Mouse (Mus musculus) testis, adult 2 months (tissue): ENCODE measurements around the gene Brd3. TPM values are rescaled to one million over a fixed set of nuclear protein-coding genes. Genes with fewer than 3 reads are reported as not detected.

Experiments used
- H3K27ac ChIP-seq: fragments of 200-500 bp; 2 replicates; pipeline ENCODE4 v1.5.1; 2012; ENCODE audit warnings: low read depth, low read length; ENCODE audit not compliant: control insufficient read depth, insufficient read depth
- H3K27me3 ChIP-seq: fragments of 200-500 bp; 2 replicates; pipeline ENCODE4 v1.6.1; 2012; ENCODE audit warnings: mild to moderate bottlenecking, low read length, moderate library complexity; ENCODE audit not compliant: control insufficient read depth, insufficient read depth
- H3K36me3 ChIP-seq: fragments of 200-500 bp; 2 replicates; pipeline ENCODE4 v1.6.1; 2012; ENCODE audit warnings: mild to moderate bottlenecking, low read length; ENCODE audit not compliant: control insufficient read depth, insufficient read depth
- H3K4me1 ChIP-seq: fragments of 200-500 bp; 2 replicates; pipeline ENCODE4 v1.6.1; 2012; ENCODE audit warnings: low read length; ENCODE audit not compliant: control insufficient read depth, insufficient read depth
- H3K4me3 ChIP-seq: fragments of 200-500 bp; 2 replicates; pipeline ENCODE4 v1.5.1; 2012; ENCODE audit warnings: low read depth, mild to moderate bottlenecking, low read length, moderate library complexity, mixed read lengths; ENCODE audit not compliant: control insufficient read depth
- CTCF ChIP-seq: fragments of 200-500 bp; IDR thresholded peaks from 2 replicates; pipeline ENCODE4 v1.5.1; 2012; ENCODE audit warnings: low read depth, mild to moderate bottlenecking, inconsistent platforms, low read length, moderate library complexity; ENCODE audit not compliant: control insufficient read depth, insufficient read depth, insufficient replicate concordance
- POLR2A ChIP-seq: fragments of 200-500 bp; IDR thresholded peaks from 2 replicates; pipeline ENCODE4 v1.6.1; 2012; ENCODE audit warnings: low read depth, mild to moderate bottlenecking, inconsistent platforms, low read length, moderate library complexity; ENCODE audit not compliant: control insufficient read depth
- polyA plus RNA-seq: library from polyadenylated mRNA; depleted of rRNA; stranded (reverse); fragments of >200 nt; gene quantifications from 2 replicates; pipeline ENCODE4 v1.2.3, GENCODE M21; 2012

Gene Brd3
- polyA plus RNA-seq, 1 experiment: 109 TPM

DNA sequence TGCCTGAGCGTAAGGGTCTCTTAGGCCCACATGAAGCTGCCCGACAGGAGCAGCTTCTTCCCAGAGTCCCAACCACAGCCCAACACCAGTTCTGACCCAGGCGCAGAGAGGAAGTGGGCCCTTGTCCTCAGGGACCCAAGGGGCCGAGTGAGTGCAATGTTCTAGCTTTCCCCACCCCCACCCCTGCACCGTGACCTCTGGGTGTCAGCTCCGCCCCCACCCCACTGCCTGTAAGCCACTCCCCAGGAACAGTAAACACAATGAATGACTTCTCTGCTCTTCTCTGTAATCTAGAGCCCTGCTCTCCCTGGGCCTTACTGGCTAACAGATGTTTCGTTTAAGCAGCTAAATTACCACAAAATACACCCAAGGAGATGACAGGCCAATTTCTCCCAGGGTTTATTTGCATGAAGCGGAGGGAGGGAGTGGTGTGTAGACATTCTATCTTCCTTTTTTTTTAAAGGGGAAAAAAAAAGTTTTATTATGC is 95.7 kb downstream of the Brd3 start:
- H3K27me3 ChIP-seq: no peaks in the 10 kb centered on the region
- no peak overlapping the region for H3K27ac ChIP-seq
- no peak overlapping the region for H3K4me3 ChIP-seq
- no peaks in the 10 kb centered on the region for H3K36me3 ChIP-seq
- TF ChIP-seq POLR2A: no peak
- no peak for TF ChIP-seq CTCF
- H3K4me1 ChIP-seq: peaks cover 10% of the 10 kb centered on the region

DNA sequence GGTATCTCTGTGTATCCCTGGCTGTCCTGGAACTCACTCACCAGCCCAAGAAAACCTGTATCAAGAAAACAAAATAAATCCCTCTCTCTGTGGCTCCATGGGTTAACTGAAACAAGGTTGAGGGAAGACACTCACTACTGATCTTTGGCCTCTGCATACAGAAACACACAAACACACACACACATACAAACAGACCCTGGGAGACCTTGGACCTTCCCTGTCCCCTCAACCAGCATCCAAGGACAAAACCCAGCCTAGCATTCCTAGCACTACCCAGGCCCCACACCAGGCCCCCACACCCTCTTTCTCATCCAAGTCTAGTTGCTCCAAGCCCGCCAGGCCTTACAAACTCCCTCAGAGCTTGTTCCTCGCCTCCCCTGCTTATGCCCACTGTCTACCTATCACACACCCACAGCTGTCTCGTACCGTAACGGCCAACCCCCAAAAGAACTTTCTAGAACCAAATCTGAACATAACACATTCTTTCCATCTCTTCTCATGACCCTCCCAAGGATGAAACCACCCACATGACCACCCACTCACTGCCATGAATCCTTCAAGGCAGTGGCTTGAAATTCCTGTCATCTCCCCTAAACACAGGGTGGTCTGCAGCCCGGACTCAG is 96.8 kb downstream of the Brd3 start:
- TF ChIP-seq POLR2A (no peak), CTCF (no peak)
- Histone ChIP-seq H3K4me1 (peaks cover 10% of the 10 kb centered on the region), H3K27ac (no peak overlapping the region)

DNA sequence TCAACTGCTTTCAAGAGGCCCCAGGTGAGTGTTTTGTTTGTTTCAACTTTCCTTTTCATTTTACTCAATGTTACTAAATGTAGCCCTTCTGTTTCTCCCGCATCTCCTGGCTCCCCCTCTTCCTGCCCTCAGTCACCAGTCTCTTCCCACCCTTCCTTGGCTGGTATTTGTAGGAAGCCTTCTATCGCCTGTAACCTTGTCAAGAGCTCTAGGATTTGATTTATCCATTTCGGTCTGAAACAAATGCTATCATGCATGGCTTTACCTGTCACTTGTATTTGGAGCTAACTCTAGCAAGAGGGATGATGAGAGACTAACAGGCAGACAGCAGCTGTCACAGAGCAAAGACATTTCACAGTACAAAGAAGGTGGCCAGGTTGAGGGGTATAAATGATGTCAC is 99.3 kb downstream of the Brd3 start:
- Histone ChIP-seq H3K27me3 (no peaks in the 10 kb centered on the region), H3K36me3 (no peaks in the 10 kb centered on the region), H3K27ac (no peak overlapping the region), H3K4me3 (no peak overlapping the region), H3K4me1 (peaks cover 13% of the 10 kb centered on the region)
- TF ChIP-seq POLR2A: no peak
- TF ChIP-seq CTCF: no peak

More for the DNA sequence above, 96.8 kb downstream of the Brd3 start:
- Histone ChIP-seq H3K4me3 (no peak overlapping the region), H3K36me3 (no peaks in the 10 kb centered on the region), H3K27me3 (no peaks in the 10 kb centered on the region)

DNA sequence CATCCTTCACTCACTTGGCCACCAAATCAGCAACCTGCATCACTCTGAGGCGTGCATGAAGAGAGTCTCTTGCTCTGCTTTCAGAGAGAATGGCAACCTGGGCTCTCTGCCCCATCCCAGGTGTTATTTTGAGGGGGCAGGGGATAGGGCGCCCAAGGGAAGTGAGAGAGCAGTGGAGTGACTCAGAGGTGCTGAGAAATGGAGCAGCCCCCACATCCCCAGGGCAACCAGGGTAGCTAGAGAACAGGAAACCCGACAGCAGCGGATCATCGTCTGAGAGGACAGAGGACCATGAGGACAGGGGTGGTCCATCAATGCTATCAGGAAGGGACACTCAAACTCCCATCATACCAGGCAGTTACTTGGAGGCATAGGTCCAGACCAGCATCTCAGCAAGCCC is 100.5 kb downstream of the Brd3 start:
- no peaks in the 10 kb centered on the region for H3K36me3 ChIP-seq
- no peak for TF ChIP-seq CTCF
- TF ChIP-seq POLR2A: no peak
- no peak overlapping the region for H3K27ac ChIP-seq
- peaks cover 13% of the 10 kb centered on the region for H3K4me1 ChIP-seq
- no peak overlapping the region for H3K4me3 ChIP-seq
- H3K27me3 ChIP-seq: no peaks in the 10 kb centered on the region

DNA sequence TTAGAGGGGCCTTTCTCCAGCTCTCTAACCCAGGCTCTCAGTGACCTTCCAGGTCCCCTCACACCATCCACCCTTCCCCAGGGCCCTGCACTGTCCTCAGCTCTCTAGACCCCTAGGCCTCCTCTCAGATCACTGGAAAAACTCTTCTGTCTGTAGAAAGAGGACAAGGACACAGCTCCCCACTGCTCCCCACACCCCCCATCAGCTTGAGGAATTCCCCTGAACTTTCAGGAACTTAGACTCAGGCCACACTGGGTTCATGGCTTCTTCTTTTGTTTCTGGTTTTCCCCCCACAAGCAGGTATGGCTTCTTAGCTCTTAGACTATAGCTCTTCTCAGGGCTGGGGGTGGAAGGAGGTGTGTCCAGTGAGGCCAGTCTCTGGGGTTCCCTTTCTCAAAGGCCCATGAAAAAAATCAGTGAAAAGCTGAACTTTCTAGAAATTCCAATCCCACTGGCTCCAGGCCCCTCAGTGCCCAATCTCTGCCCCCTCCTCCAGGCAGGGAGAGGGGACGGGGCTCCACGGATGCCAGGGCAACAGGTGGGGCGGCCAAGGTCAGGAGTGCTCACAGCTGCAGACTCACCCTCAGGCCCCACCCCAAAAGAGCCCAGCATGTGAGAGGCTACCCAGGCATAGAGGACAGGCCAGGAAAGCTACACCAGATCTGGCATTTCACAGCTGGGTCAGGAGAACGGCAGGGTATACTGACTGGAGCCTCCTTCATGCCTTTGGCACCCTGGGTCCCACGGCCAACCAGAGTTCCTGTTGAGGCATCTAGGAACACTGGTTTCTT is 102.2 kb downstream of the Brd3 start:
- Histone ChIP-seq H3K27me3 (no peaks in the 10 kb centered on the region), H3K27ac (no peak overlapping the region), H3K36me3 (no peaks in the 10 kb centered on the region), H3K4me3 (no peak overlapping the region), H3K4me1 (peaks cover 9% of the 10 kb centered on the region)
- TF ChIP-seq CTCF (no peak), POLR2A (no peak)

DNA sequence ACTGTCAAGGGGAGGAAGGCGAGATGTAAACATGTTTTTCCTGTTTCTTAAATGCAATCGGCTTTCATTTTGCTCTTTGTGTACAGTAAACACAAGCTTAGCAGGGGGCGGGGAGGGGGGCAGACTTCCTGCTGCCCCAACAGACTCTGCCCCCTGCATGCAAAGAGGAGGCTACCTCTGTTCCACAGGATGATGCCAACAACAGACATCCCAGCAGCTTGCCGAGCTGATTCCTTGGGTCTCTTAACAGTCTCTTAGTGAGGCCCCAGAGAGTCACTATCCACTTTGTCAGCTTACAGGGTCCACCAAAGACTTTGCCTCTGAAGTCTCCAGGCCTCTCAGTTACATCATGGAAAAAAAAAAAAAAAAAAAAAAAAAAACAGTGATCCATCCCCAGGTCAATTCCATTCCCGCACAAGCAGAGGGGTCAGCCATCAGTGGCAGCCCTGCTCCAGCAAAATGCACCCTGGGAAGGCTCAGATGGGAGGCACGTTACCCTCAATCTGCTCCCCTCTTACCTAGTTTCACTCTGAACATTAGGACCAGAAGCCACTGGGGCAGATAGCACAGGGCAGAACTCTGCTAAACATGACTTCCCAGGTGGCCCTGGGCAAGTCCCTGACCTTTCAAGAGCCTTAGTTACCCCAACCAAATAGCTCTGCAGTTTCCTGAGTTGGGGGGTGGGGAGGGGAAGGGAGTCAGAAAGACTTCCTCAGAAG is 102.9 kb downstream of the Brd3 start:
- peaks cover 9% of the 10 kb centered on the region for H3K4me1 ChIP-seq
- H3K27ac ChIP-seq: no peak overlapping the region

DNA sequence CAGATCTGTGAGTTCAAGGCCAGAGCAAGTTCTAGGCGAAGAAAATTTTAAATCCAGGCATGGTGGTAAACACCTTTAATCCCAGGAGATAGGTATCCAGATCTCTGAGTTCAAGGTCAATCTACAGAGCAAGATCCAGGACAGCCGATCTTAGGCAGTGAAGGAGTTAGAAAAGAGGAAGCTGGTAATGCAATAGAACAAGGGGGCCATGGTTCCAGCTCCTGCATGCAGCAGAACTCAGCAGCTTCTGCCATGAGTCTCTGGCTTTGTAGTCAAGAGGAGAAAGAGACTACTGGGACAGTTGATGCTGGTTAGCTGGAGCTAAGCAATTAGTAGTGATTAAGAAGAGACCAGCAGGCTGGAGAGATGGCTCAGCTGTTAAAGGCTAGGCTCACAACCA is 105.9 kb downstream of the Brd3 start:
- TF ChIP-seq POLR2A: no peak
- no peak for TF ChIP-seq CTCF
- peaks cover 2% of the 10 kb centered on the region for H3K4me1 ChIP-seq
- H3K4me3 ChIP-seq: no peak overlapping the region
- no peaks in the 10 kb centered on the region for H3K27me3 ChIP-seq
- H3K27ac ChIP-seq: no peak overlapping the region
- H3K36me3 ChIP-seq: no peaks in the 10 kb centered on the region

More for the DNA sequence above, 102.9 kb downstream of the Brd3 start:
- no peak for TF ChIP-seq POLR2A
- TF ChIP-seq CTCF: no peak
- Histone ChIP-seq H3K4me3 (no peak overlapping the region), H3K27me3 (no peaks in the 10 kb centered on the region), H3K36me3 (no peaks in the 10 kb centered on the region)
